In genomic region chr9:119895040-119895721, GRCm38 (mm10) we compare ENCODE assay signal across 8 mouse cellular contexts. TPM values are rescaled to one million over a fixed set of nuclear protein-coding genes. Genes with fewer than 3 reads are reported as not detected.
DNase-seq lines count a peak whose midpoint lies in the region; ATAC-seq and TF ChIP-seq lines count a peak whose summit lies in the region.

No protein-coding gene starts in this region.

- peak; percentile 28 to 38 for DNase-seq in cerebellum, postnatal 4 days (ENCODE audit: low spot score in 2 of 2)
- DNase-seq in cerebellum, adult 11 months, result no peak
- peak; percentile 68 for DNase-seq in T-cell, adult 2 months (ENCODE audit: low spot score)
- peak; percentile 32 for DNase-seq in hindbrain, postnatal 0 days (ENCODE audit: low spot score)
- DNase-seq in thymus, adult 18-20 months, result peak; percentile 48 to 51

- H3K36me3 ChIP-seq in forebrain, embryonic 15.5 days, result peaks cover 2% of the 10 kb centered on the region; the same call in 1 of the 2 replicates
- H3K36me3 ChIP-seq in hindbrain, postnatal 0 days (ENCODE audit: insufficient read depth, low read length), result no peaks in the 10 kb centered on the region
- peaks cover 22% of the 10 kb centered on the region for H3K36me3 ChIP-seq in liver, embryonic 12.5 days
- H3K36me3 ChIP-seq in midbrain, embryonic 16.5 days (ENCODE audit: control insufficient read depth, insufficient read depth, low read length), result no peaks in the 10 kb centered on the region

- peak; percentile 78 for ATAC-seq in forebrain, embryonic 15.5 days (replicated peaks)
- ATAC-seq in hindbrain, postnatal 0 days, result peak; percentile 70
- peak; percentile 84 for ATAC-seq in liver, embryonic 12.5 days
- peak; percentile 77 for ATAC-seq in midbrain, embryonic 16.5 days

- peak overlapping the region; percentile 93 for H3K4me3 ChIP-seq in forebrain, embryonic 15.5 days
- peak overlapping the region; percentile 83 for H3K4me3 ChIP-seq in hindbrain, postnatal 0 days (ENCODE audit: low read length)
- peak overlapping the region; percentile 97 for H3K4me3 ChIP-seq in liver, embryonic 12.5 days
- peak overlapping the region; percentile 94 for H3K4me3 ChIP-seq in midbrain, embryonic 16.5 days (ENCODE audit: low read depth, low read length)

- no peaks in the 10 kb centered on the region for H3K9me3 ChIP-seq in forebrain, embryonic 15.5 days
- no peaks in the 10 kb centered on the region for H3K9me3 ChIP-seq in hindbrain, postnatal 0 days (ENCODE audit: low read length)
- no peaks in the 10 kb centered on the region for H3K9me3 ChIP-seq in liver, embryonic 12.5 days (replicated peaks)
- H3K9me3 ChIP-seq in midbrain, embryonic 16.5 days (replicated peaks; ENCODE audit: control insufficient read depth, low read length, poor library complexity, severe bottlenecking), result no peaks in the 10 kb centered on the region

- H3K27me3 ChIP-seq in forebrain, embryonic 15.5 days, result no peaks in the 10 kb centered on the region
- no peaks in the 10 kb centered on the region for H3K27me3 ChIP-seq in hindbrain, postnatal 0 days (ENCODE audit: insufficient read depth, low read length)
- H3K27me3 ChIP-seq in liver, embryonic 12.5 days (replicated peaks), result no peaks in the 10 kb centered on the region
- H3K27me3 ChIP-seq in midbrain, embryonic 16.5 days (ENCODE audit: control insufficient read depth, insufficient read depth, low read depth, low read length), result no peaks in the 10 kb centered on the region; the same call in 1 of the 2 replicates

- WGBS in forebrain, embryonic 15.5 days, result 1% methylated on average over 53 of the region's 71 CpGs
- 1% methylated on average over 29 of the region's 71 CpGs for WGBS in hindbrain, postnatal 0 days
- 2% methylated on average over 37 of the region's 71 CpGs for WGBS in liver, embryonic 12.5 days (ENCODE audit: insufficient replicate concordance)
- 1% methylated on average over 51 of the region's 71 CpGs for WGBS in midbrain, embryonic 16.5 days

- peak overlapping the region; percentile 83 for H3K9ac ChIP-seq in forebrain, embryonic 15.5 days (replicated peaks)
- peak overlapping the region; percentile 80 for H3K9ac ChIP-seq in hindbrain, postnatal 0 days (replicated peaks; ENCODE audit: low read length)
- H3K9ac ChIP-seq in liver, embryonic 12.5 days, result peak overlapping the region; percentile 93
- H3K9ac ChIP-seq in midbrain, embryonic 16.5 days (ENCODE audit: low read depth, low read length), result peak overlapping the region; percentile 80

- H3K4me1 ChIP-seq in forebrain, embryonic 15.5 days, result peaks cover 20% of the 10 kb centered on the region
- peaks cover 9% of the 10 kb centered on the region for H3K4me1 ChIP-seq in hindbrain, postnatal 0 days (ENCODE audit: insufficient read depth, low read length)
- peaks cover 25% of the 10 kb centered on the region for H3K4me1 ChIP-seq in liver, embryonic 12.5 days
- H3K4me1 ChIP-seq in midbrain, embryonic 16.5 days (ENCODE audit: control insufficient read depth, insufficient read depth, low read length), result peaks cover 15% of the 10 kb centered on the region

- TF ChIP-seq CTCF in hindbrain, postnatal 0 days (IDR thresholded peaks at IDR 0.05; ENCODE audit: low read depth), result no peak

- peak overlapping the region; percentile 89 for H3K4me2 ChIP-seq in forebrain, embryonic 15.5 days (replicated peaks)
- H3K4me2 ChIP-seq in hindbrain, postnatal 0 days (ENCODE audit: low read depth, low read length), result peak overlapping the region; percentile 92
- peak overlapping the region; percentile 93 for H3K4me2 ChIP-seq in liver, embryonic 12.5 days
- peak overlapping the region; percentile 99 for H3K4me2 ChIP-seq in midbrain, embryonic 16.5 days (ENCODE audit: low read length)

- H3K27ac ChIP-seq in forebrain, embryonic 15.5 days (replicated peaks), result peak overlapping the region; percentile 87
- H3K27ac ChIP-seq in hindbrain, postnatal 0 days, result peak overlapping the region; percentile 79
- H3K27ac ChIP-seq in liver, embryonic 12.5 days, result peak overlapping the region; percentile 84
- H3K27ac ChIP-seq in midbrain, embryonic 16.5 days (ENCODE audit: low read length), result peak overlapping the region; percentile 86

RNA-seq across cellular contexts. Expression of gene Wdr48, which starts 0.5 kb away (rescaled TPM):
- 78.0 and 82.5 TPM in 2 replicates for polyA plus RNA-seq in forebrain, embryonic 15.5 days (2015; fragmentation: Nextera tagmentation; extraction: Ambion mirVana)
- total RNA-seq in hindbrain, postnatal 0 days (2014; rRNA removed), result 50.9 and 62.1 TPM in 2 replicates
- polyA plus RNA-seq in hindbrain, postnatal 0 days (2015; fragmentation: Nextera tagmentation; extraction: Ambion mirVana), result 47.3 and 47.5 TPM in 2 replicates
- 32.9 and 33.7 TPM in 2 replicates for polyA plus RNA-seq in liver, embryonic 12.5 days (2016; fragmentation: Nextera tagmentation; extraction: Ambion mirVana)
- polyA plus RNA-seq in midbrain, embryonic 16.5 days (2015; fragmentation: Nextera tagmentation; extraction: Ambion mirVana), result 68.2 and 73.7 TPM in 2 replicates

RNA-seq across cellular contexts. Expression of gene Gorasp1, which starts 42.2 kb away (rescaled TPM):
- polyA plus RNA-seq in forebrain, embryonic 15.5 days (2015; fragmentation: Nextera tagmentation; extraction: Ambion mirVana), result 25.5 and 26.2 TPM in 2 replicates
- total RNA-seq in hindbrain, postnatal 0 days (2014; rRNA removed), result 28.1 and 48.4 TPM in 2 replicates
- 20.9 and 21.1 TPM in 2 replicates for polyA plus RNA-seq in hindbrain, postnatal 0 days (2015; fragmentation: Nextera tagmentation; extraction: Ambion mirVana)
- polyA plus RNA-seq in liver, embryonic 12.5 days (2016; fragmentation: Nextera tagmentation; extraction: Ambion mirVana), result 14.9 and 15.9 TPM in 2 replicates
- 27.3 and 29.2 TPM in 2 replicates for polyA plus RNA-seq in midbrain, embryonic 16.5 days (2015; fragmentation: Nextera tagmentation; extraction: Ambion mirVana)

RNA-seq across cellular contexts. Expression of gene Ttc21a, which starts 42.2 kb away (rescaled TPM):
- polyA plus RNA-seq in forebrain, embryonic 15.5 days (2015; fragmentation: Nextera tagmentation; extraction: Ambion mirVana), result 0.57 and 0.69 TPM in 2 replicates
- 4.7 and 4.9 TPM in 2 replicates for total RNA-seq in hindbrain, postnatal 0 days (2014; rRNA removed)
- polyA plus RNA-seq in hindbrain, postnatal 0 days (2015; fragmentation: Nextera tagmentation; extraction: Ambion mirVana), result 0.90 and 1.1 TPM in 2 replicates
- 0.06 and 0.07 TPM in 2 replicates for polyA plus RNA-seq in liver, embryonic 12.5 days (2016; fragmentation: Nextera tagmentation; extraction: Ambion mirVana)
- polyA plus RNA-seq in midbrain, embryonic 16.5 days (2015; fragmentation: Nextera tagmentation; extraction: Ambion mirVana), result 1.0 and 1.3 TPM in 2 replicates
